Mouse (Mus musculus) 416B (cell line): ENCODE data around the gene Ptprc.
A peak's percentile ranks its signal among the peaks of the same experiment; 100 is the strongest.

ENCODE experiments used
- DNase-seq: peaks from one replicate; pipeline ENCODE4 v3.0.0; 2011; ENCODE audit warnings: low read depth

Gene Ptprc

GRCm38 (mm10) chr1:138153126-138153525, 22.4 kb downstream of the Ptprc start:
- no peak for DNase-seq

DNA sequence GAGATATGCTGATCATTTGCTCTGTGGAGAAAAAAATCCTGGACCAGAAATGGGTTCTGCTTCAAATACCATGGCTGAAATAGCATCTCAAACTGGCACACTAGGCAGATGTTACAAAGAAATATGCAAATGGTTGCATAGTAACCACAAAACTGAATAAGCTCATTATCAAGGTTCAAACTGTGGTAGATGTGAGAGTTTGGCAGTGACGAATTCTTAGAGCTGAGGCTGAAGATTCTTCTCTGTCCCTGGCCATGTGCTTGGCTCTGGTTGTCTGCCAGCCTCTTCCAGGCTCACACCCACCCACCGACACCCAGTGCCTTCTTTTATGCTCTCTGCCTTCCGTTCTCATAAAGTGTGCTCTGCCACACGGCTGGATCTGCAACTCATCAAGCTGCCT, 26.7 kb downstream of the Ptprc start:
- DNase-seq = no peak

GRCm38 (mm10) chr1:138145571-138145970, 29.9 kb downstream of the Ptprc start:
- DNase-seq = peak; percentile 66

DNA sequence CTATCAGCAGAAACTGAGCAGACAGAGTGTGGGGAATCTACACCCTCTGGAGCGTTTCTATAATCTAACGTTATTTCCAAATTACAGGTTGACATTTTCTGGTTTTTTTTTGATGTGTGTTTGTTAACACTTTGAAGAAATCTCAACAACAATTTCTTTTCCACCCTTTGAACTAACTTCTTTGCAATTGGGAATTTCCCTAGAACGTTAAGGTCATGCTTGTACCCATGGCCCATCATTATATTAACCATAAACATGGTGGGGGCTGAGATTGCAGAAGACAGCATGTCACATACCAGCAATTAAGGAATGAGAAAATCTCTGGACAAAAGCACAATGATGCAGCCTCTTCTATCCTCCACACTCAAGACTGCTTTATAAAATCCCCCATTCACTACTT, 30.4 kb downstream of the Ptprc start:
- no peak for DNase-seq

DNA sequence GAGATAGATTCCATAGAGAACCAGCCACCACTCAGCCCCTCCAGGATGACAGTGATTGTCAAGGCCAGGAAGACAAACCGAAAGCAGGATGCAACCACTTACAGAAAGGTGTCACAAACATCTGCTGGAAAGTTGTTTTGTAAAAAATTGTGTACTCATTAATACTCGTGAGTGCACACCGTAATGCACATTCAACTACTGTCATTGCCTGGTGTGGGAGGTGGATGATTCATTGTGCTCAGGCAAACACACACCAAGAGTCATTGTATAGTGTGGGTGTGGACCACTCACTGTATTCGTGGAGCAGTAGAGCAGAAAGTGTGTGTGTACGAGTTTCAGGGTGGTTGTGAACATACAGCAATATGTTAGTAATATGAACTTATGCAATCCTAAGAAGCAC, 31.1 kb downstream of the Ptprc start:
- no peak for DNase-seq

DNA sequence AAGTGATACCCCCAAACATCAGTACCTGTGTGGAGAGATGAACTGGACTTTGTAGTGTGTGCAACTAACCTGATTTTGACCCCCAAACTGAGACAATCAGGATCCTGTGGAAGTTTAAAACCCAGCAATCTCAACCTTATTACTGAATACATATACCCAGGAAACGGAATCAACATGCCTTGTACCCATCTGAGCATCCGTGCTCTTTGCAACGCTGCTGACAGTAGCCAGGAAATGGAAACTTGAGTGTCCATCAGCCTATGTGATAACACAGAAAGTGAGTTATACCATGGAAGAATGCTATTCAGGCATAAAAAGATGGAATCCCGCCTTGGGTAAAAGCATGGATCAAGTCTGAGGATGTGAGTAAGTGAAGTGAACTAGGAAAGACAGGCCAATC, 34.7 kb downstream of the Ptprc start:
- DNase-seq = no peak

DNA sequence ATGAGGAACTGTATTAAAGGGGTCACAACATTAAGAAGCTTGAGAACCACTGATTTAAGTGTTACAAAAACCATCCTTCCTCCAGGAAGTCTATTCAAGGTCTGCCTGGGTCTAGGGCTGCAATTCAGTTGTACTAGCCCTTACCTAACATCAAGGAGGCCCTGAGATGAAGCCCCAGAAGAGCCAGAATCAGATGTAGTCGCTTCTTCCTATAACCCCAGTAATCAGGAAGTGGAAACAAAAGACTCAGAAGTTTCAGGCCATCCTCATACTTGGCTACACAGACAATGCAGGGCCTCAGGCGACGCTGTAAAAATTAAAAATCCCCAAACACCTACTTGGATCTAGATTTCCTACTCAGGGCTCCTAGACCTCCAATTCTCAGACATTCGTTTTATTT, 37.8 kb downstream of the Ptprc start:
- DNase-seq = no peak

GRCm38 (mm10) chr1:138137024-138137577, 38.4 kb downstream of the Ptprc start:
- no peak for DNase-seq

DNA sequence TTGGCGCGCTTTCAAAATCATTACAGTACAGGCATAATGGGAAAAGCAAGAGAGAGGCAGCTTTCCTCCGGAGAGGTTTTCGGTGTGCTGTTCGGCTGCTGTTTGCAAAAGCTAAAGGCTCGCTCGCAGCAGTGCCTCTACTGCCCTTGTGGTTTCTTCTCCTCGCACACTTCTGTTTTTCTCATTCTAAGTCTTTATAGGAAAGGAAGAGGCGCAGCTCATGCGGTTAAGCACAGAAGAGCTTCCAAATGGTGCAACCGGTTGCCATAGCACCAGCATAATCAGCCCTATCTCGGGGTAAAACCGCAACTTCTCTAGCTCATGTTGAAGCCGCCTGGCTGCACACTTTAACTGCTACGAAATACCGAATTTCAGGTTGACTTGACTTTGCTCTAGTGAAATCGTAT, 39.1 kb downstream of the Ptprc start:
- DNase-seq = peak; percentile 99

GRCm38 (mm10) chr1:138135637-138136372, 39.7 kb downstream of the Ptprc start:
- peak; percentile 62 for DNase-seq

DNA sequence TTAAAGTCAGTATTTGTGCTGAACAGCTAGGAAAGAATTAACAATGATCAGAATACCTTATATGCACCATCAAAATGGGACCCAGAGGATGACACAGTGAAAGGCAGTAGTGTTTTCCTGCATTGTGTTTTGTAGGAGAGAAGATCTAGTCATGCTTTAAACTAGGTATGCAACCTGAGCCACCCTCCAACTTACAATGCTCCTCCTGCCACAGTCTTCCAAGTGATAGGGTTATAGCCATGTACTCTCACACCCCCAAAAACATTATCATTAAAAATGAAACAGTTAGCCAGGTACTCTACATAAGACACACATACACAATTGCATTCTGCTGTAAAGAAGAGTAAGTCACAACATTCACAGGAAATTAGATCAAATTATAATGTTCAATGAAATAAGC, 40.4 kb downstream of the Ptprc start:
- DNase-seq = no peak

DNA sequence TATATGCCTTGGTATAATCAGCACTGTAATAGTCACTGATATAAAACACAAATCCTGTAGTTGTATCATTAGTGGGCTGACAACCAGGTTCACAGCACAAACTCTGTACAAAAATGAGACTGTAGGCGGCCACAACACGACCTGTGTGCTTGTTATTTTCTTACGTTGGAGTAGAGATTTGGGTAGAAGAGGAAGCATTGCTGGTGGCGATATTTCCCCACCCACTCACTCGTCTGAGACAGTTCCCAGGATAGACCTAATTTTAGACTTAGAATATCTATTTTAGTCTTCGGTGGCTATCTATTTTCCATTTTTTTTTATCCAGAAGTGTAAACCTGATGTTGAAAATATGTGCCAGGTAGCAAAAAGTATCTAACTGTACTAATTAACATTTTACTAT, 41.2 kb downstream of the Ptprc start:
- no peak for DNase-seq

DNA sequence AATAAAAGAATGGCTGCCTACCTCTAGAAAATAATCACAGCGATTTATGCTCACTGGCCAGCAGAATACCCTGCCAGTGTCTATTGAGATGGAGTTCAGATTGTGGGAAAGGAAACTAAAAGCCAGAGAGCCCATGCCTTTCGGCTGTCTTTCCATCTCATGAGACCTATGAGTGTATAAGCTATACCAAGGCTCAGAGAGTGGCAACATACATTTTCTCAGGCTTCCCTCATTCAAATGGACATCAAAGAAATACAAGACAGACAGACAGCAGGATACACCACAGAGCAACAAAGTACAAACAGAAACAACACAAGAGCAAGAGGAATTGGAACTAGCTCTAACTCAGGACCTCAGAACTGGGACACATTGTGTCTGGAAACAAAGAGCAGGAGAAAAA, 43.8 kb downstream of the Ptprc start:
- no peak for DNase-seq

- peak; percentile 69 for DNase-seq
These were observed 45.4 kb downstream of the Ptprc start for GRCm38 (mm10) chr1:138130145-138130544.

- no peak for DNase-seq
These were observed 48.7 kb downstream of the Ptprc start for GRCm38 (mm10) chr1:138126843-138127242.

- DNase-seq = peak; percentile 57
These were observed 50.2 kb downstream of the Ptprc start for GRCm38 (mm10) chr1:138125281-138125680.

GRCm38 (mm10) chr1:138123866-138124265, 51.6 kb downstream of the Ptprc start:
- peak; percentile 73 for DNase-seq

DNA sequence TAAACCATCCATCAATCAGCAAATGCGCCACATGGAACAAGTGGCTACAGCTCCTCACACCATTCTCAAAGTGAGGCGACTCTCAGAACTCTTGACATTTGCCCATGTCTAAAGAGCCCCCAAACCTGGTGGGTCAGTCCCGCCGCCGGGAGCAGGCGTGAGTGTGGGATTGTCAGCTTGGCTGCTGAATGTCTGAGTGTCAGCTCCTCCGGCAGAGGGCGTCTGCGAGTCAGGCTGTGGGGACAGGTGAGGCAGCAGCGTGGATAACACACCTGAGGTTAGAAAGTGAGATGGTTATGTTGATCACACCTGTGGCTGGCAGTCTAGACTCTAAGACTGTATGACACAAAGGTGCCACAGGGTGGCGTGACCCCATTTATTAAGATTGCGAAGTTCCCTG, 55.6 kb downstream of the Ptprc start:
- no peak for DNase-seq

DNA sequence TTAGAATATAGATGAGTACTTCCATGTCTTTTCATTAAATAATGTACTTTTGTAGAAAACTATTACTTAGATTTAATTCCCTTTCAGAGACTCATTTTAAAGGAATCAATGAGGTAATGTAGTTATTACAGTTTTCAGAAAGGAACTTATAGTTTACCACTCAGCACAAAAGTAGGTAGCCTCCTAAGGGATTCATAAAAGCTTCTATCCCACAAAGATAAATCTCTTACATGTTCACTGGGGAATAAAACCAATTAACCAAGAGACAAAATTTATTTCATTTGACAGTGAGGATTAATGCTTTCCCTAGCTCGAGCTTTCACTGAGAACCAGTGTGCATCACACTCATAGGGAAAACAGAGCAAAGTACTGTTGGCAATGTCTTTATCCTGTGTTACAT, 82.3 kb downstream of the Ptprc start:
- no peak for DNase-seq

- peak; percentile 65 for DNase-seq
These were observed 89.7 kb downstream of the Ptprc start for GRCm38 (mm10) chr1:138085810-138086209.

GRCm38 (mm10) chr1:138083707-138084106, 91.8 kb downstream of the Ptprc start:
- no peak for DNase-seq

- DNase-seq = peak; percentile 8
These were observed 95.2 kb downstream of the Ptprc start for GRCm38 (mm10) chr1:138080308-138080707.

DNA sequence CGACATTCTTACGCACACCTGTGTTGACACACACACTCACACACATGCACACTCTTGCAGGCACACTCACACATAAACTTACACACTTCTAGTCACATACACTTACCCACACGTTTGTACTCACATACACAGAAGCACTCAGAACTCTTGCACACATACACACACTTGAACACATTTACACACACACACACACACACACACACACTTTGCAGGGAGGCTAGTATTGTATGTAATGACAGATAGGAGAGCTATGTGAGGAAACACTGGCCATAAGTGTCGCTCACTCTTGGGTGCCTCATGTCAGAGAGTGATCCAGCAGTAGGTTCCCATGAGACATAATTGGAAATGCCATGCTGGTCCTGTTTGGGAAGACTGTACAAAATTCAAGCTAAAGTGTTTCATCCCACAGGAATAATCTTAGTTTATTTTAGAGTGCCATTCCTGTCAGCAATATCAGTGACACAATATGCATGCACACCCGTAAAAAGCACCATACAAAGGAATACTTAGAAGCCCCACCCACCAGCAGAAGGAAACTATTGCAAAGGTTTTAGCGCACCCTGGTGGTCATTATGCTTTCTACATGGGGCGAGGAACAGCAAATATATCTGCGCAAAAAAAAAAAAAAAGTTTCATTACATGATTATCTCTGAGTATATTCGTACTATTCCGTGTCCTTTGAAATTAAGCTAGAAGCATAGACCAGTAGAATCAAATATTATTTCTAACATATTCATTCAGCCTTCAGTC, 131.1 kb downstream of the Ptprc start:
- peak; percentile 92 for DNase-seq
